Comparison of ENCODE assay signal across 18 mouse cellular contexts in genomic region chr16:36709405-36709804, GRCm38 (mm10). TPM values are rescaled to one million over a fixed set of nuclear protein-coding genes. Genes with fewer than 3 reads are reported as not detected.
DNase-seq lines count a peak whose midpoint lies in the region; ATAC-seq and TF ChIP-seq lines count a peak whose summit lies in the region.
"Had no signal": no experiment of that assay in that cellular context is flagged by ENCODE, and none has a peak within 500 bp of the region (broad histone marks: within the 10 kb centered on the region; RNA-seq: fewer than 3 reads in every experiment).

No protein-coding gene starts in this region.

- no peak for ATAC-seq in liver, postnatal 0 days
- ATAC-seq in inflammation-experienced regulatory T-cells, adult 6 months, result peak; percentile 89
- ATAC-seq in forebrain, embryonic 11.5 days (replicated peaks; ENCODE audit: low FRiP score), result no peak
- ATAC-seq: Patski had no signal

- WGBS in liver, adult 2 months, result 83% methylated on average over 17 of the region's 17 CpGs
- 75% methylated on average over 17 of the region's 17 CpGs for WGBS in liver, postnatal 0 days (ENCODE audit: insufficient replicate concordance)
- WGBS in forebrain, embryonic 11.5 days, result 95% methylated on average over 17 of the region's 17 CpGs

- no peaks in the 10 kb centered on the region for H3K27me3 ChIP-seq in liver, adult 2 months (ENCODE audit: control insufficient read depth, insufficient read depth, low read length)
- no peaks in the 10 kb centered on the region for H3K27me3 ChIP-seq in liver, postnatal 0 days (ENCODE audit: insufficient read depth, low read length)
- no peaks in the 10 kb centered on the region for H3K27me3 ChIP-seq in forebrain, embryonic 11.5 days (ENCODE audit: control insufficient read depth, insufficient read depth, low read length)
- H3K27me3 ChIP-seq: embryonic facial prominence, embryonic 12.5 days; hindbrain, embryonic 15.5 days; Patski had no signal

- TF ChIP-seq POLR2A in liver, adult 2 months (IDR thresholded peaks at IDR 0.05; ENCODE audit: extremely low read depth, insufficient read depth, low read length), result no peak

- H3K4me1 ChIP-seq in liver, adult 2 months (ENCODE audit: control insufficient read depth, insufficient read depth, low read length), result peaks cover 5% of the 10 kb centered on the region; the same call in 1 of the 2 replicates
- H3K4me1 ChIP-seq in liver, postnatal 0 days (ENCODE audit: insufficient read depth), result peaks cover 4% of the 10 kb centered on the region; the same call in 1 of the 2 replicates
- peaks cover 7 to 19% of the 10 kb centered on the region in 2 experiments; a peak in 3 of 4 replicates for H3K4me1 ChIP-seq in ES-E14 (ENCODE audit: control insufficient read depth in 2 of 2, insufficient read depth in 2 of 2, low read length in 2 of 2, poor library complexity in 1 of 2)
- H3K4me1 ChIP-seq in forebrain, embryonic 11.5 days (replicated peaks; ENCODE audit: control insufficient read depth, insufficient read depth, low read length), result no peaks in the 10 kb centered on the region
- H3K4me1 ChIP-seq: embryonic facial prominence, embryonic 12.5 days; hindbrain, embryonic 15.5 days had no signal

- no peak overlapping the region for H3K27ac ChIP-seq in liver, adult 2 months (replicated peaks; ENCODE audit: insufficient read depth, low read depth, low read length)
- no peak overlapping the region for H3K27ac ChIP-seq in liver, postnatal 0 days (ENCODE audit: low read depth)
- H3K27ac ChIP-seq in ES-E14 (ENCODE audit: insufficient read depth, low read depth, low read length, poor library complexity, severe bottlenecking), result peak overlapping the region; percentile 50; the same call in 1 of the 2 replicates
- no peak overlapping the region for H3K27ac ChIP-seq in forebrain, embryonic 11.5 days (ENCODE audit: low read depth, low read length)
- H3K27ac ChIP-seq: embryonic facial prominence, embryonic 12.5 days; forebrain, embryonic 10.5 days; hindbrain, embryonic 15.5 days; macrophage had no signal

- no peaks in the 10 kb centered on the region for H3K9me3 ChIP-seq in liver, postnatal 0 days (ENCODE audit: low read length)
- H3K9me3 ChIP-seq in ES-E14 (ENCODE audit: control insufficient read depth, insufficient read depth, low read depth, low read length), result no peaks in the 10 kb centered on the region
- H3K9me3 ChIP-seq in forebrain, embryonic 11.5 days (ENCODE audit: control insufficient read depth, low read length), result no peaks in the 10 kb centered on the region
- H3K9me3 ChIP-seq: embryonic facial prominence, embryonic 12.5 days; forebrain, embryonic 10.5 days; hindbrain, embryonic 15.5 days had no signal

- no peak for TF ChIP-seq EP300 in liver, postnatal 0 days (IDR thresholded peaks at IDR 0.05; ENCODE audit: low read depth)

- H3K79me2 ChIP-seq in liver, adult 2 months (ENCODE audit: control insufficient read depth, insufficient read depth, low read length), result no peaks in the 10 kb centered on the region

- H3K9ac ChIP-seq in liver, adult 2 months (ENCODE audit: low read depth, low read length), result no peak overlapping the region
- H3K9ac ChIP-seq in liver, postnatal 0 days (replicated peaks), result no peak overlapping the region
- H3K9ac ChIP-seq in ES-E14 (ENCODE audit: insufficient read depth, low read depth, low read length, poor library complexity, severe bottlenecking), result peak overlapping the region; percentile 74
- H3K9ac ChIP-seq in forebrain, embryonic 11.5 days (ENCODE audit: low read length), result no peak overlapping the region
- H3K9ac ChIP-seq: embryonic facial prominence, embryonic 12.5 days; hindbrain, embryonic 15.5 days had no signal

- in situ Hi-C loops in ES-E14 (cut with MboI; ENCODE audit: low sequenced_read_pairs in 2 of 2, unreplicated experiment in 2 of 2), result no loop called here

- peak overlapping the region; percentile 8; the same call in 1 of the 2 replicates for H3K4me3 ChIP-seq in liver, adult 2 months (ENCODE audit: insufficient read depth, low read depth, low read length)
- H3K4me3 ChIP-seq in liver, postnatal 0 days (ENCODE audit: low read depth, low read length), result no peak overlapping the region
- peak overlapping the region; percentile 63 to 72 for H3K4me3 ChIP-seq in ES-E14 (ENCODE audit: insufficient read depth in 1 of 2, low read depth in 1 of 2, low read length in 2 of 2, poor library complexity in 1 of 2, severe bottlenecking in 1 of 2)
- H3K4me3 ChIP-seq in forebrain, embryonic 11.5 days (ENCODE audit: low read depth, low read length), result no peak overlapping the region
- H3K4me3 ChIP-seq: embryonic facial prominence, embryonic 12.5 days; forebrain, embryonic 10.5 days; hindbrain, embryonic 15.5 days had no signal

- peak; percentile 5 for DNase-seq in liver, adult 2 months (ENCODE audit: extremely low read depth, low read depth, low spot score)
- no peak for DNase-seq in liver, postnatal 0 days
- no peak for DNase-seq in ES-E14 (ENCODE audit: low read depth, low spot score)
- DNase-seq in spleen, adult 18-20 months, result peak; percentile 62 to 63
- no peak for DNase-seq in liver
- DNase-seq in frontal cortex, postnatal 14 days (ENCODE audit: low spot score in 2 of 2), result no peak
- no peak for DNase-seq in forebrain, embryonic 11.5 days (ENCODE audit: low spot score)
- DNase-seq: adrenal gland, postnatal 14 days; cerebellum, postnatal 14 days; gastrocnemius, postnatal 14 days; kidney, adult 9 months; right cerebral cortex, postnatal 25 days had no signal

- H3K4me2 ChIP-seq in liver, postnatal 0 days (ENCODE audit: low read depth, low read length), result no peak overlapping the region
- H3K4me2 ChIP-seq in forebrain, embryonic 11.5 days (ENCODE audit: low read depth, low read length, severe bottlenecking), result no peak overlapping the region
- H3K4me2 ChIP-seq: embryonic facial prominence, embryonic 12.5 days; hindbrain, embryonic 15.5 days had no signal

- no peaks in the 10 kb centered on the region for H3K36me3 ChIP-seq in liver, adult 2 months (ENCODE audit: control insufficient read depth, insufficient read depth, low read length)
- no peaks in the 10 kb centered on the region for H3K36me3 ChIP-seq in liver, postnatal 0 days (replicated peaks; ENCODE audit: insufficient read depth, low read length)
- peaks cover 12% of the 10 kb centered on the region for H3K36me3 ChIP-seq in ES-E14 (ENCODE audit: control insufficient read depth, insufficient read depth, low read length, poor library complexity, severe bottlenecking)
- no peaks in the 10 kb centered on the region for H3K36me3 ChIP-seq in forebrain, embryonic 11.5 days (ENCODE audit: control insufficient read depth, insufficient read depth, low read length)
- H3K36me3 ChIP-seq: embryonic facial prominence, embryonic 12.5 days; forebrain, embryonic 10.5 days; hindbrain, embryonic 15.5 days had no signal

- no peak for TF ChIP-seq CTCF in liver, adult 2 months (IDR thresholded peaks at IDR 0.05; ENCODE audit: low read depth, low read length)
- TF ChIP-seq CTCF in liver, postnatal 0 days (IDR thresholded peaks at IDR 0.05; ENCODE audit: low read depth), result no peak

TF ChIP-seq in ES-E14, 5 proteins besides CTCF, POLR2A, EP300 and RAD21:
- TF ChIP-seq ZNF384 (IDR thresholded peaks at IDR 0.05; ENCODE audit: low read depth, low read length), result no peak
- no peak for TF ChIP-seq CHD2 (IDR thresholded peaks at IDR 0.05; ENCODE audit: low read depth, low read length)
- no peak for TF ChIP-seq MAFK (IDR thresholded peaks at IDR 0.05; ENCODE audit: insufficient read depth, low read depth, low read length)
- no peak for TF ChIP-seq HCFC1 (IDR thresholded peaks at IDR 0.05; ENCODE audit: borderline replicate concordance, insufficient read depth, low read length)
- no peak for TF ChIP-seq ZC3H11A (IDR thresholded peaks at IDR 0.05; ENCODE audit: borderline replicate concordance, low read depth, low read length)

RNA-seq across cellular contexts. Expression of gene Ildr1, which starts 15.6 kb away (rescaled TPM):
- 0.34 and 0.37 TPM in 2 replicates for total RNA-seq in liver, adult 2 months (2014; rRNA removed)
- 0.11 and 0.15 TPM in 2 replicates for polyA plus RNA-seq in liver, adult 2 months (2012; rRNA removed)
- polyA plus RNA-seq in liver, postnatal 0 days (2015; fragmentation: Nextera tagmentation; extraction: Ambion mirVana), result 0.19 and 0.30 TPM in 2 replicates
- total RNA-seq in ES-E14 (2012; rRNA removed), result 12.8 and 24.8 TPM in 2 replicates
- 10 to 100 TPM in 1 of 3 experiments, 1 to 10 TPM in 2; 6.9 to 18.3 (median 8.2) TPM for polyA plus RNA-seq in inflammation-experienced regulatory T-cells, adult 6 months (2017; shearing (Covaris generic))
- polyA plus RNA-seq in forebrain, embryonic 11.5 days (2014; fragmentation: Nextera tagmentation; extraction: Ambion mirVana), result 0.19 and 0.20 TPM in 2 replicates
- total RNA-seq: adrenal gland, postnatal 14 days had no signal
- polyA plus RNA-seq: macrophage, Patski had no signal

RNA-seq across cellular contexts. Expression of gene Cd86, which starts 43.5 kb away (rescaled TPM):
- total RNA-seq in liver, adult 2 months (2014; rRNA removed), result 5.2 and 5.3 TPM in 2 replicates
- 0.68 and 0.99 TPM in 2 replicates for polyA plus RNA-seq in liver, adult 2 months (2012; rRNA removed)
- 7.7 and 9.3 TPM in 2 replicates for polyA plus RNA-seq in liver, postnatal 0 days (2015; fragmentation: Nextera tagmentation; extraction: Ambion mirVana)
- total RNA-seq in ES-E14 (2012; rRNA removed), result 0.26 and 0.62 TPM in 2 replicates
- polyA plus RNA-seq in inflammation-experienced regulatory T-cells, adult 6 months (2017; shearing (Covaris generic)), result 10 to 100 TPM; 31.6 to 68.0 (median 48.2) TPM
- 1.4 and 1.7 TPM in 2 replicates for polyA plus RNA-seq in forebrain, embryonic 11.5 days (2014; fragmentation: Nextera tagmentation; extraction: Ambion mirVana)
- polyA plus RNA-seq: Patski had no signal

Comparison
In these comparisons a context has a peak if more than half of its experiments do, and no peak if none do; other contexts are left out.
1. DNase-seq: peak in liver, adult 2 months (single experiment) and spleen, adult 18-20 months (2 of 2); none in liver, postnatal 0 days (single experiment), ES-E14 (single experiment), liver (single experiment), frontal cortex, postnatal 14 days (0 of 2) and forebrain, embryonic 11.5 days (single experiment).
2. H3K4me3 ChIP-seq: peak in liver, adult 2 months (single experiment) and ES-E14 (2 of 2); none in liver, postnatal 0 days (single experiment) and forebrain, embryonic 11.5 days (single experiment).